Mouse (Mus musculus) frontal cortex, adult 2 months (tissue): ENCODE measurements at regions not wholly inside any gene's neighbourhood (a gene's known extent, or its start where the extent isn't known, plus 50 kb on each side); places are given as distances from the start of the nearest gene placed in this dataset.
"Not testable (repeated sequence)": the region's sequence is repeated elsewhere in the genome, so short reads cannot be mapped to it uniquely, and the experiment has no call there.

Source experiments
- DNase-seq, 2 experiments: peaks; one replicate each; pipeline ENCODE4 v3.0.0; 2022; ENCODE audit warnings: low spot score in 1 of 2; ENCODE audit errors: extremely low spot score in 1 of 2

- DNase-seq, result no peak
These were observed 136.7 kb downstream of the Kcnrg start for GRCm38 (mm10) chr14:61743855-61744408.

GRCm38 (mm10) chr14:61753421-61753820 lies 146.2 kb downstream of the Kcnrg start:
- no peak for DNase-seq

- no peak for DNase-seq
These were observed 149.4 kb downstream of the Kcnrg start for GRCm38 (mm10) chr14:61756651-61757050.

GRCm38 (mm10) chr14:61757086-61757822 lies 150.0 kb downstream of the Kcnrg start:
- peak; percentile 71 to 78 for DNase-seq

- DNase-seq, result peak in 1 of 2 experiments; percentile 34
These were observed 150.5 kb downstream of the Kcnrg start for GRCm38 (mm10) chr14:61757823-61758175.

- DNase-seq, result no peak
These were observed 151.3 kb downstream of the Kcnrg start for GRCm38 (mm10) chr14:61758586-61758985.

- not testable (repeated sequence) for DNase-seq
These were observed 152.9 kb downstream of the Kcnrg start for GRCm38 (mm10) chr14:61760176-61760575.

- DNase-seq, result no peak
These were observed 154.8 kb downstream of the Kcnrg start for GRCm38 (mm10) chr14:61762076-61762475.

GRCm38 (mm10) chr14:61769881-61770280 lies 162.6 kb downstream of the Kcnrg start:
- peak in 1 of 2 experiments; percentile 41 for DNase-seq

- no peak for DNase-seq
These were observed 166.9 kb downstream of the Kcnrg start for GRCm38 (mm10) chr14:61774171-61774570.

- DNase-seq, result no peak
These were observed 171.4 kb downstream of the Kcnrg start for GRCm38 (mm10) chr14:61778618-61779017.

GRCm38 (mm10) chr14:61783206-61783605 lies 175.9 kb downstream of the Kcnrg start:
- DNase-seq, result no peak

GRCm38 (mm10) chr14:61784609-61785008 lies 177.4 kb downstream of the Kcnrg start:
- DNase-seq, result no peak

GRCm38 (mm10) chr14:61786031-61786430 lies 178.8 kb downstream of the Kcnrg start:
- DNase-seq, result peak in 1 of 2 experiments; percentile 20

GRCm38 (mm10) chr14:61787746-61788145 lies 180.5 kb downstream of the Kcnrg start:
- no peak for DNase-seq

GRCm38 (mm10) chr14:61788998-61789790 lies 181.9 kb downstream of the Kcnrg start:
- DNase-seq, result peak in 1 of 2 experiments; percentile 32

GRCm38 (mm10) chr14:61795976-61796645 lies 188.9 kb downstream of the Kcnrg start:
- DNase-seq, result no peak

GRCm38 (mm10) chr14:61796671-61797070 lies 189.4 kb downstream of the Kcnrg start:
- DNase-seq, result no peak

GRCm38 (mm10) chr14:61803421-61803925 lies 196.2 kb downstream of the Kcnrg start:
- no peak for DNase-seq

GRCm38 (mm10) chr14:61805433-61805832 lies 198.2 kb downstream of the Kcnrg start:
- no peak for DNase-seq

GRCm38 (mm10) chr14:61808193-61808592 lies 200.9 kb downstream of the Kcnrg start:
- peak; percentile 20 to 50 for DNase-seq
